Mouse (Mus musculus) spleen, postnatal 36 days (tissue): ENCODE results near the gene Sult1a1.
A peak's percentile ranks its signal among the peaks of the same experiment; 100 is the strongest.
"Not testable (repeated sequence)": the region's sequence is repeated elsewhere in the genome, so short reads cannot be mapped to it uniquely, and the experiment has no call there.

Experiments
- DNase-seq, 2 experiments: peaks; one replicate each; pipeline ENCODE4 v3.0.0; 2022; ENCODE audit warnings: low spot score in 2 of 2, mixed read lengths in 1 of 2

Sult1a1 gene

DNA sequence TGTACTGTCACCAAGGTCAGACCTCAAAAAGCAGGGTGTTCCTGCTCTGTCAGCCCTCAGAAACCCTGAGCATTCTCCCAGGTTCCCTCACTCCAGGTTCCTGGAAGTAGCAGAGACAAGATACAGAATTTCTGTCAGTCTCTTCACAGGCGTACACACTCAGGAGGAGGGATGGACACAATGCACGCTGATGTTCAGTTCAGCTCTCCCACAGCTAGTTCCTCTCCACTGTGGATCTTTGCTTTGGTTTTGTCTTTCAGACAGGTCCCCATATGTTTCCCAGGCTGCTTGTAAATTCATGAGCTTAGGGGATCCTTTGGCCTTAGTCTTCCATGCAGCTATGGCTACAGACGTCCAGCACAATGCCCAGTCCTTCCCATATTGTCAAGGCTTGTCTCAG, 20.7 kb upstream of the Sult1a1 start:
- DNase-seq = no peak

- DNase-seq = no peak
Observed at GRCm38 (mm10) chr7:126696303-126696702, 20.1 kb upstream of the Sult1a1 start.

- peak; percentile 92 to 93 for DNase-seq
Observed at GRCm38 (mm10) chr7:126695631-126696207, 19.5 kb upstream of the Sult1a1 start, which contains the start of gene Slx1b. TSS of gene Slx1b (minus strand) at chr7:126695784.

- peak; percentile 80 to 85 for DNase-seq
Observed at GRCm38 (mm10) chr7:126695210-126695611, 19.0 kb upstream of the Sult1a1 start, which contains the start of gene Bola2. TSS of gene Bola2 (plus strand) at chr7:126695401.

DNA sequence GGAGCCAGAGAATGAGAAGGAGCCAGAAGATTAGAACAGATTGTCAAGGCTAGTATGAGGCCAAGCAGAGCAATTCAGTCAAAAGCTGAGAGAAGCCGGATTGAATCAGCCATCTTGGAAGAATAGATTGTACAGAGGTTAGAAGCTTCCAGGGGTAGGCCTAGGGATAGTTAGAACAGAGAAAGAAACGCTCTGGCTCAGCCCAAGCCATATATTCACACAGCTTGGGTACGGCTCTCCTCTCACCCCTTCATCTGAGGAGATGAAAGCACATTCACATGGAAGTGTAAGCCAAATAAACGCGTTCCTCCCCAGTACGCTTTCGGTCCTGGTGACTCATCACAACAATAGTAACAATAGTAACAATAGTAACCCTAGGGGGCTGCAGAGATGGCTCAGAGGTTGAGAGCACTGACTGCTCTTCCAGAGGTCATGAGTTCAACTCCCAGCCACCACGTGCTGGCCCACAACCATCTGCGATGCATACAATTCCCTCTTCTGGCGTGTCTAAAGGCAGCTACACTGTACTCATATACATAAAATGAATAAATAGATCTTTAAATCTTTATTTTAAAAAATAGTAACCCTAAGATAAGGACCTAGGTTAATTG, 18.3 kb upstream of the Sult1a1 start:
- no peak for DNase-seq

DNA sequence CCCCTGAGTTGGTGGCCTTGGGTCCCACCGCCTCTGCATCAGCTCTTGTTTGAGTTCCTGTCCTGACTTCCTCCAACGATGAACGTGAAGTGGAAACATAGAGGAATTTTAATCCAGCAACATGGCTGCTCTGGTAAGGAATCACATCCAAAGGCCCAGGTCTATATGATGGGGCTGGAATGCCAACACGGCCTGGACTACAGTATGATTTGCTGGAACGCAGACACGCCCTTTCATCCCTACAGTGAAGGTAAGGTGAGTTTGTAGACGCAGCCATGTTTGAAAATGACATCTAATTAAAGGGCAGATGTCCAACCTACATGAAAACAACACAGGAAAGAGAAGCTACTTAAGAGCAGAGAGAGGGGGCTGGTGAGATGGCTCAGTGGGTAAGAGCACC, 17.5 kb upstream of the Sult1a1 start:
- no peak for DNase-seq

DNA sequence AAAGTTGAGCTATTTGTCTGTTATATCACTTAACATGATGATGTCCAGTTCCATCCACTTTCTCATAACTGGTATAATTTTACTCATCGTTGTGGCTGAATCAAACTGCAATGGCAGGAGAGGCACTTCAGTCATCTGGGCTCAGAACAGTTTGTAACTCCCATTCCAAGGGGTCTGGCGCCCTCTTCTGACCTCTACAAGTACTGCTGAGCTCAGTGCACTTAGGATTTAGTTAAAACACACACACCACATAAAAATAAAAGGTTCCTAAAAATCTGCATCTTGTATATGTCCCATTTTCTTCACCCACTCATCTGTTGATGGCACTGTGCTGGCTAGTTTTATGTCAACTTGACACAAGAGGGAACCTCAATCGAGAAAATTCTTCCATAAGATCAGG, 17.0 kb upstream of the Sult1a1 start:
- peak; percentile 78 to 86 for DNase-seq

- no peak for DNase-seq
Observed at GRCm38 (mm10) chr7:126692426-126692825, 16.2 kb upstream of the Sult1a1 start.

- no peak for DNase-seq
Observed at GRCm38 (mm10) chr7:126691676-126692075, 15.4 kb upstream of the Sult1a1 start.

DNA sequence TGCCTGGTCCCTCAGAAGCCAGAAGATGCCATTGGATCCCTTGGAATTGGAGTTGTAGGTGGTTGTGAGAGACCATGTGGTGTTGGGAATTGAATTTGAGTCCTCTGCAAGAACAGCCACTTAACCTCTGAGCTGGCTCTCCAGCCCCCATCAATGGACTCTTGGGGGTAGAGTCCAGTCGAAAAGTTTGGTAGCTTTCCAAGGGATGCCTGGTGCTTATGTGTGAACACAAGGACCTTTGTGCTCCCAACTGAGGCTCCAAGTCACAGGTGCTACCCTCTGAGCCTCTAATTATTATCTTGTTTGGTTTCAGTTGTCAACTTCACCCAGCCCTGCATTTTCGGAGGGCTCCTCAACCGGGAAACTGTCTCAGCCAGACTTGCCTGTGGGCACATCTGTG, 14.5 kb upstream of the Sult1a1 start:
- DNase-seq = no peak

DNA sequence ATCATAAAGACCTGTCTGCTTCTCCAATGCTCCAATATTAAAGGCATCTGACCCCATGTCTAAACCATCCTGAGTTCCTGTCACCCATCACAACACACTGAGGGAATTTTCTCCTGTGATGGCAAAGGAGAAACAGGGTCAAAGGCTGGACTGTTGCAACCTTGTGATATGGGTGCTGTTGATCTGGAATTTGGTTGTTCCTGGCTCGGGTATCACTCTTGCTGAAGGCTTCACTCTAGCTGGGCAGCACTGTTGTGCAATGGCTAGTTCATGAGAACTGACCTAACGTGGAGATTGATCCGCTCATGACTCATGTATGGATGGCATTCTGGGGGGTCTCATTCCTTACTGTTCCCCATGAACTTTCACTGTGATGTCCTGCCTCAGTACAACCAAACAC, 12.8 kb upstream of the Sult1a1 start:
- no peak for DNase-seq

- not testable (repeated sequence) for DNase-seq
Observed at GRCm38 (mm10) chr7:126688156-126688555, 11.9 kb upstream of the Sult1a1 start.

GRCm38 (mm10) chr7:126681221-126681620, 5.0 kb upstream of the Sult1a1 start:
- no peak for DNase-seq

DNA sequence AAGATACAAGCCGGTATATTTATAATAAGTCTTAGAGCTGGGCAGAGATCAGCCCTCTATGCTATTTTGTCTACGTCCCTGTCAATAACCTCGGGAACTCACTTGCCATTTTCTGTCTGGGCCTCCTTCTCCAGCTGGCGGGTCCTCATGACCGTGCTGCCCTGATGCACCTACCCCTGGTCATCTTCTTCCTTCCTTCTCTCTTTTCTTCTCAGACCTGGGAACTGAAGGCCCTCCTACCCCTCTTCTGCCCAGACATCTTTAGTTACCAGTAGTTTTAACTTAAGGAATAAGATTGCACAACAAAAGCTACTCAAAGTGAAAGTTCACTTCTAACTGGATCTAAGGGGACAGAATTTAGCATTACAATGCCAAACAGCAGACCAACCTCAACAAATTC, 3.5 kb upstream of the Sult1a1 start:
- no peak for DNase-seq

- DNase-seq = no peak
Observed at GRCm38 (mm10) chr7:126678545-126679341, 2.5 kb upstream of the Sult1a1 start.

GRCm38 (mm10) chr7:126676631-126677220, 494 bp upstream of the Sult1a1 start:
- DNase-seq = no peak

- no peak for DNase-seq
Observed at GRCm38 (mm10) chr7:126675104-126675503, 1.1 kb downstream of the Sult1a1 start.

- DNase-seq = no peak
Observed at GRCm38 (mm10) chr7:126672111-126672510, 4.1 kb downstream of the Sult1a1 start.

DNA sequence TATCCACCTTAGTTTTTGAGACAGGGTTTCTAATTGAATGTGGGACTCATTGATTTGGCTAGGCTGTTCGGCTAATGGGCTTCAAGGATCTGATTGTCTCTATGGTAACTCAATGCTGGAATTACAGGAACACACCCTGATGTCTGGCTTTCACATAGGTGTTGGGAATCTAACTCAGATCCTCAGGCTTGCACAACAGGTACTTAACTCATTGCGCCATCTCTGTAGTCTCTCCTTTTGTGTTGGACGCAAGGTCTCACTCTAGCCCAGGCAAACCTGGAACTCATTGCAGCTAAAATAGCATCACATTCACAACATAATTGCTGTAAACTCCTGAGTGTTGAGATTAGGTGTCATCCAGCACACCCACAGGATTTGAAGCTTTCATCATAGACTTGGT, 6.1 kb downstream of the Sult1a1 start:
- no peak for DNase-seq

DNA sequence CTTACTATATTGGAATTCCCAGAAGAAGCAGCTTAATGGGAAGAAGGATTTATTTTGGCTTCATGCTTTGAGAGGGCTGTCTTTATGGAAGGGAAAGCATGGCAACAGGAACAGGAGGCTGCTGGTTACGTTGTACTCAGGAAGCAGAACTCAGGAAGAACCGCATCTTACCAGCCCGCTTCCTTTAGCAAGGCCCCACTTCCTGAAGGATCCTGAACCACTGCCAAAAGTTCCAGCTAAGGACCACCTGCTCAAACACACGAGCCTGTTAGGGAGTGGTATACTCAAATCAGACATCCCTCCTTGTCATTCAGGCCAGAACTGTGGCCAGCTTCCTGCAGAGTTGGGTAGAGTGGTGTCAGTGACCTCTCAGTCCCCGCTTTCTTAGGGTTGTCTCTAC, 7.8 kb downstream of the Sult1a1 start:
- DNase-seq = no peak

DNA sequence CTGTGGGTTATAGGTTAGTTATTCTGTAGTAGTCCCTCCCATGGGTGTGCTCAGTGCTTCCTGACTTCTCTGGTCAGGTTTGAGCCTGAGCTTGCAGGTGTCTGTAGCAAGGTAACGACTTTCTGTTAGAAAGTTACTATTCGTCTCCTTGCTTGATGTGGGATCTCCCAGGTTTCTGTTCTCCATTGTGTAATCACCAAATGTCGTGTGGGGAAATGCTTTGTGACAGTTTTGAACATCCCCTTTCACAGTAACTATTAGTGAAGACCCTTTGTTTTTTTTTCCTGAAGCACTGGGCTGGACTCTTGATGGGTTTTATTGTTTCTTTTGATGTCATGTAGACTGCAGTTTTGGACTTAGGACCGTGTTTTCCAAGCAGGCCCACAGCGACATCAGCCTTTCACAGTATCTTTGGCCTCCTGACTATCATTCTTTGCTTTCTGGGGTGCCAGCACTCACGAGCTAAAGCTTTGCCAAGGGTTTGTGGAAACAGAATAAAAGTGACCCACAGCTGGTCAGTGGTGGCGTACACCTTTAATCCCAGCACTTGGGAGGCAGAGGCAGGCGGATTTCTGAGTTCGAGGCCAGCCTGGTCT, 8.6 kb downstream of the Sult1a1 start:
- DNase-seq = no peak

GRCm38 (mm10) chr7:126665269-126665668, 11.0 kb downstream of the Sult1a1 start:
- no peak for DNase-seq
